Mouse (Mus musculus) limb, embryonic 15.5 days (tissue): ENCODE measurements around the gene Alk. TPM values are rescaled to one million over a fixed set of nuclear protein-coding genes. Genes with fewer than 3 reads are reported as not detected.

Source experiments
- ATAC-seq: fragments of 200-750 bp; cut with Nextera tagmentation; 2 replicates; pipeline ENCODE4 v1.8.0; 2017; ENCODE audit warnings: low read depth, moderate TSS enrichment; ENCODE audit not compliant: insufficient number of reproducible peaks, low FRiP score, low TSS enrichment
- H3K27ac ChIP-seq: fragments of 300-500 bp; sonication (generic); 2 replicates; pipeline ENCODE4 v1.5.1; 2015; ENCODE audit warnings: moderate library complexity, mild to moderate bottlenecking, inconsistent platforms
- H3K27me3 ChIP-seq: fragments of 300-500 bp; sonication (generic); 2 replicates; pipeline ENCODE4 v1.6.1; 2015; ENCODE audit warnings: inconsistent platforms
- H3K36me3 ChIP-seq: fragments of 300-500 bp; sonication (generic); 2 replicates; pipeline ENCODE4 v1.6.1; 2015; ENCODE audit warnings: inconsistent platforms
- H3K4me1 ChIP-seq: fragments of 300-500 bp; sonication (generic); 2 replicates; pipeline ENCODE4 v1.6.1; 2015; ENCODE audit warnings: inconsistent platforms
- H3K4me2 ChIP-seq: fragments of 300-500 bp; sonication (generic); 2 replicates; pipeline ENCODE4 v1.6.1; 2015; ENCODE audit warnings: mild to moderate bottlenecking, inconsistent platforms
- H3K4me3 ChIP-seq: fragments of 300-500 bp; sonication (generic); 2 replicates; pipeline ENCODE4 v1.5.1; 2015; ENCODE audit warnings: mild to moderate bottlenecking, inconsistent platforms
- H3K9ac ChIP-seq: fragments of 300-500 bp; sonication (generic); 2 replicates; pipeline ENCODE4 v1.6.1; 2015; ENCODE audit warnings: inconsistent platforms
- H3K9me3 ChIP-seq: fragments of 300-500 bp; sonication (generic); 2 replicates; pipeline ENCODE4 v1.6.1; 2016; ENCODE audit warnings: inconsistent platforms
- WGBS: fragments of 180-500 bp; shearing (Covaris S2); methylation state at CpG from one replicate; pipeline ENCODE4 v1.1.7; 2015; 5-methylcytosine and 5-hydroxymethylcytosine counted together
- polyA plus RNA-seq: library from polyadenylated mRNA; unstranded; fragments of >200 nt; fragmentation: Nextera tagmentation; extraction: Ambion mirVana; gene quantifications from 2 replicates; pipeline ENCODE4 v1.2.1, GENCODE M21; 2015

The Alk gene
- polyA plus RNA-seq, 1 experiment from 2014 or later, result 0.50 TPM

GRCm38 (mm10) chr17:72278296-72278695 is 326.1 kb downstream of the Alk start:
- H3K4me2 ChIP-seq, result no peak overlapping the region
- H3K4me3 ChIP-seq, result no peak overlapping the region
- H3K27me3 ChIP-seq, result no peaks in the 10 kb centered on the region
- no peak overlapping the region for H3K9ac ChIP-seq
- no peak for ATAC-seq
- H3K27ac ChIP-seq, result no peak overlapping the region
- H3K4me1 ChIP-seq, result no peaks in the 10 kb centered on the region
- H3K36me3 ChIP-seq, result no peaks in the 10 kb centered on the region
- no peaks in the 10 kb centered on the region for H3K9me3 ChIP-seq

GRCm38 (mm10) chr17:72276778-72277177 is 327.6 kb downstream of the Alk start:
- Histone ChIP-seq H3K9me3 (no peaks in the 10 kb centered on the region), H3K27me3 (no peaks in the 10 kb centered on the region), H3K9ac (no peak overlapping the region), H3K4me2 (no peak overlapping the region), H3K4me1 (no peaks in the 10 kb centered on the region), H3K4me3 (no peak overlapping the region), H3K27ac (no peak overlapping the region), H3K36me3 (no peaks in the 10 kb centered on the region)
- 76% methylated on average over 6 of the region's 6 CpGs for WGBS
- ATAC-seq, result no peak

GRCm38 (mm10) chr17:72275391-72275904 is 329.0 kb downstream of the Alk start:
- no peak overlapping the region for H3K9ac ChIP-seq
- H3K27me3 ChIP-seq, result no peaks in the 10 kb centered on the region
- H3K4me3 ChIP-seq, result no peak overlapping the region
- no peaks in the 10 kb centered on the region for H3K36me3 ChIP-seq
- ATAC-seq, result no peak
- no peak overlapping the region for H3K4me2 ChIP-seq
- no peaks in the 10 kb centered on the region for H3K4me1 ChIP-seq
- 72% methylated on average over 8 of the region's 8 CpGs for WGBS
- H3K27ac ChIP-seq, result no peak overlapping the region
- H3K9me3 ChIP-seq, result no peaks in the 10 kb centered on the region

GRCm38 (mm10) chr17:72274205-72274604 is 330.2 kb downstream of the Alk start:
- Histone ChIP-seq H3K36me3 (no peaks in the 10 kb centered on the region), H3K4me1 (no peaks in the 10 kb centered on the region), H3K9me3 (no peaks in the 10 kb centered on the region), H3K4me2 (no peak overlapping the region), H3K9ac (no peak overlapping the region), H3K27ac (no peak overlapping the region), H3K4me3 (no peak overlapping the region), H3K27me3 (no peaks in the 10 kb centered on the region)
- ATAC-seq, result no peak
- WGBS, result 88% methylated on average over 5 of the region's 5 CpGs

GRCm38 (mm10) chr17:72271640-72272039 is 332.8 kb downstream of the Alk start:
- ATAC-seq, result no peak
- Histone ChIP-seq H3K36me3 (no peaks in the 10 kb centered on the region), H3K4me1 (no peaks in the 10 kb centered on the region), H3K27me3 (no peaks in the 10 kb centered on the region), H3K4me2 (no peak overlapping the region), H3K4me3 (no peak overlapping the region), H3K9me3 (no peaks in the 10 kb centered on the region), H3K9ac (no peak overlapping the region), H3K27ac (no peak overlapping the region)
- WGBS, result 61% methylated on average over 1 of the region's 1 CpGs

GRCm38 (mm10) chr17:72268529-72268928 is 335.9 kb downstream of the Alk start:
- no peak for ATAC-seq

GRCm38 (mm10) chr17:72265171-72266022 is 339.0 kb downstream of the Alk start:
- H3K27me3 ChIP-seq, result no peaks in the 10 kb centered on the region
- H3K4me2 ChIP-seq, result no peak overlapping the region
- no peaks in the 10 kb centered on the region for H3K9me3 ChIP-seq
- ATAC-seq, result no peak
- H3K36me3 ChIP-seq, result no peaks in the 10 kb centered on the region
- no peak overlapping the region for H3K9ac ChIP-seq
- WGBS, result 63% methylated on average over 9 of the region's 9 CpGs
- no peak overlapping the region for H3K4me3 ChIP-seq
- no peaks in the 10 kb centered on the region for H3K4me1 ChIP-seq
- no peak overlapping the region for H3K27ac ChIP-seq

More at GRCm38 (mm10) chr17:72268529-72268928, 335.9 kb downstream of the Alk start:
- Histone ChIP-seq H3K36me3 (no peaks in the 10 kb centered on the region), H3K4me2 (no peak overlapping the region), H3K9ac (no peak overlapping the region), H3K4me3 (no peak overlapping the region), H3K4me1 (no peaks in the 10 kb centered on the region), H3K27ac (no peak overlapping the region), H3K27me3 (no peaks in the 10 kb centered on the region), H3K9me3 (no peaks in the 10 kb centered on the region)
- WGBS, result 81% methylated on average over 5 of the region's 5 CpGs

GRCm38 (mm10) chr17:72253411-72253810 is 351.0 kb downstream of the Alk start:
- H3K27me3 ChIP-seq, result no peaks in the 10 kb centered on the region
- H3K27ac ChIP-seq, result no peak overlapping the region
- WGBS, result 42% methylated on average over 5 of the region's 5 CpGs
- no peaks in the 10 kb centered on the region for H3K9me3 ChIP-seq
- no peak for ATAC-seq
- H3K4me3 ChIP-seq, result no peak overlapping the region
- no peaks in the 10 kb centered on the region for H3K36me3 ChIP-seq
- H3K4me2 ChIP-seq, result no peak overlapping the region
- peaks cover 6% of the 10 kb centered on the region; the same call in 1 of the 2 replicates for H3K4me1 ChIP-seq
- no peak overlapping the region for H3K9ac ChIP-seq

GRCm38 (mm10) chr17:72251554-72251953 is 352.9 kb downstream of the Alk start:
- Histone ChIP-seq H3K27me3 (no peaks in the 10 kb centered on the region), H3K9me3 (no peaks in the 10 kb centered on the region), H3K4me1 (peaks cover 6% of the 10 kb centered on the region; the same call in 1 of the 2 replicates), H3K36me3 (no peaks in the 10 kb centered on the region), H3K27ac (no peak overlapping the region), H3K4me2 (no peak overlapping the region), H3K9ac (no peak overlapping the region), H3K4me3 (no peak overlapping the region)
- no peak for ATAC-seq
- WGBS, result 86% methylated on average over 4 of the region's 4 CpGs

- Histone ChIP-seq H3K27ac (no peak overlapping the region), H3K27me3 (no peaks in the 10 kb centered on the region), H3K4me3 (no peak overlapping the region), H3K9me3 (no peaks in the 10 kb centered on the region), H3K4me2 (no peak overlapping the region), H3K36me3 (no peaks in the 10 kb centered on the region), H3K4me1 (peaks cover 6% of the 10 kb centered on the region; the same call in 1 of the 2 replicates), H3K9ac (no peak overlapping the region)
- 58% methylated on average over 7 of the region's 7 CpGs for WGBS
- no peak for ATAC-seq
These were observed 353.7 kb downstream of the Alk start for GRCm38 (mm10) chr17:72250482-72251405.

- WGBS, result 63% methylated on average over 4 of the region's 4 CpGs
These were observed 362.4 kb downstream of the Alk start for GRCm38 (mm10) chr17:72242036-72242435.

GRCm38 (mm10) chr17:72237315-72237714 is 367.1 kb downstream of the Alk start:
- no peak for ATAC-seq
- Histone ChIP-seq H3K9ac (no peak overlapping the region), H3K4me2 (no peak overlapping the region), H3K4me1 (no peaks in the 10 kb centered on the region), H3K27me3 (no peaks in the 10 kb centered on the region), H3K36me3 (no peaks in the 10 kb centered on the region), H3K27ac (no peak overlapping the region), H3K9me3 (no peaks in the 10 kb centered on the region), H3K4me3 (no peak overlapping the region)
- WGBS, result 73% methylated on average over 1 of the region's 1 CpGs

More at GRCm38 (mm10) chr17:72242036-72242435, 362.4 kb downstream of the Alk start:
- ATAC-seq, result no peak
- no peak overlapping the region for H3K9ac ChIP-seq
- no peaks in the 10 kb centered on the region for H3K27me3 ChIP-seq
- no peaks in the 10 kb centered on the region for H3K4me1 ChIP-seq
- H3K27ac ChIP-seq, result no peak overlapping the region
- no peak overlapping the region for H3K4me3 ChIP-seq
- H3K36me3 ChIP-seq, result no peaks in the 10 kb centered on the region
- no peaks in the 10 kb centered on the region for H3K9me3 ChIP-seq
- H3K4me2 ChIP-seq, result no peak overlapping the region
